Mouse (Mus musculus) cerebral cortex, adult 2 months (tissue): ENCODE measurements around the gene Dock6.

Experiments
- WGBS: fragments of 180-500 bp; shearing (Covaris S2); methylation state at CpG from one replicate; pipeline ENCODE4 v1.1.7; 2018; 5-methylcytosine and 5-hydroxymethylcytosine counted together

Gene Dock6

GRCm38 (mm10) chr9:21846755-21847341 is 5.6 kb downstream of the Dock6 start:
- WGBS: 57% methylated on average over 11 of the region's 11 CpGs

GRCm38 (mm10) chr9:21845381-21846080 is 6.9 kb downstream of the Dock6 start:
- 65% methylated on average over 14 of the region's 14 CpGs for WGBS

GRCm38 (mm10) chr9:21843086-21843485 is 9.3 kb downstream of the Dock6 start:
- 33% methylated on average over 6 of the region's 6 CpGs for WGBS

- 55% methylated on average over 5 of the region's 5 CpGs for WGBS
These were observed 10.0 kb downstream of the Dock6 start for GRCm38 (mm10) chr9:21842391-21842790.

GRCm38 (mm10) chr9:21841340-21841739 is 11.1 kb downstream of the Dock6 start:
- WGBS: 95% methylated on average over 6 of the region's 6 CpGs

- 64% methylated on average over 8 of the region's 8 CpGs for WGBS
These were observed 12.2 kb downstream of the Dock6 start for GRCm38 (mm10) chr9:21840115-21840787.

- WGBS: 97% methylated on average over 2 of the region's 2 CpGs
These were observed 14.7 kb downstream of the Dock6 start for GRCm38 (mm10) chr9:21837690-21838089.

- 90% methylated on average over 15 of the region's 15 CpGs for WGBS
These were observed 17.1 kb downstream of the Dock6 start, which contains the start of gene Angptl8 for GRCm38 (mm10) chr9:21835258-21835912. TSS of gene Angptl8 (plus strand) at chr9:21835510.

GRCm38 (mm10) chr9:21831558-21832240 is 20.7 kb downstream of the Dock6 start:
- 87% methylated on average over 20 of the region's 20 CpGs for WGBS

- WGBS: 78% methylated on average over 11 of the region's 11 CpGs
These were observed 21.5 kb downstream of the Dock6 start for GRCm38 (mm10) chr9:21830936-21831335.

GRCm38 (mm10) chr9:21830461-21830850 is 22.0 kb downstream of the Dock6 start:
- 75% methylated on average over 5 of the region's 5 CpGs for WGBS

GRCm38 (mm10) chr9:21829834-21830460 is 22.5 kb downstream of the Dock6 start:
- 90% methylated on average over 14 of the region's 14 CpGs for WGBS

- WGBS: 88% methylated on average over 10 of the region's 10 CpGs
These were observed 28.1 kb downstream of the Dock6 start for GRCm38 (mm10) chr9:21824366-21824765.

GRCm38 (mm10) chr9:21823957-21824356 is 28.5 kb downstream of the Dock6 start:
- 74% methylated on average over 4 of the region's 4 CpGs for WGBS

GRCm38 (mm10) chr9:21822686-21823085 is 29.7 kb downstream of the Dock6 start:
- WGBS: 83% methylated on average over 6 of the region's 6 CpGs

- WGBS: 83% methylated on average over 12 of the region's 12 CpGs
These were observed 32.3 kb downstream of the Dock6 start for GRCm38 (mm10) chr9:21820183-21820582.

GRCm38 (mm10) chr9:21819181-21819729 is 33.2 kb downstream of the Dock6 start:
- WGBS: 78% methylated on average over 2 of the region's 2 CpGs

GRCm38 (mm10) chr9:21818561-21818960 is 33.9 kb downstream of the Dock6 start:
- WGBS: 93% methylated on average over 6 of the region's 6 CpGs

GRCm38 (mm10) chr9:21818125-21818524 is 34.3 kb downstream of the Dock6 start:
- WGBS: 86% methylated on average over 4 of the region's 4 CpGs

GRCm38 (mm10) chr9:21816716-21817305 is 35.6 kb downstream of the Dock6 start:
- 76% methylated on average over 9 of the region's 9 CpGs for WGBS

- WGBS: 88% methylated on average over 5 of the region's 5 CpGs
These were observed 41.3 kb downstream of the Dock6 start for GRCm38 (mm10) chr9:21811170-21811569.
